Mouse (Mus musculus) spleen, adult 2 months (tissue): ENCODE results near the gene Cbr4. TPM values are rescaled to one million over a fixed set of nuclear protein-coding genes. Genes with fewer than 3 reads are reported as not detected.
A peak's percentile ranks its signal among the peaks of the same experiment; 100 is the strongest.

Experiments
- DNase-seq, 2 experiments: peaks; one replicate each; pipeline versions ENCODE4 v3.0.0 to v3.0.0-alpha.2; 2012 to 2021; ENCODE audit warnings: low spot score in 2 of 2, low read depth in 1 of 2
- H3K27ac ChIP-seq: fragments of 200-500 bp; 2 replicates; pipeline ENCODE4 v1.5.1; 2012; ENCODE audit warnings: low read length, inconsistent platforms; ENCODE audit not compliant: insufficient read depth
- H3K27me3 ChIP-seq: fragments of 200-500 bp; 2 replicates; pipeline ENCODE4 v1.6.1; 2012; ENCODE audit warnings: mild to moderate bottlenecking, moderate library complexity, low read length, inconsistent platforms; ENCODE audit not compliant: control insufficient read depth, insufficient read depth
- H3K36me3 ChIP-seq: fragments of 200-500 bp; 2 replicates; pipeline ENCODE4 v1.6.1; 2012; ENCODE audit warnings: mild to moderate bottlenecking, low read length, inconsistent platforms; ENCODE audit not compliant: control insufficient read depth, insufficient read depth
- H3K4me1 ChIP-seq: fragments of 200-500 bp; 2 replicates; pipeline ENCODE4 v1.6.1; 2011; ENCODE audit warnings: inconsistent platforms; ENCODE audit not compliant: control insufficient read depth, insufficient read depth, insufficient read length
- H3K4me3 ChIP-seq: fragments of 200-500 bp; 2 replicates; pipeline ENCODE4 v1.5.1; 2011; ENCODE audit warnings: mild to moderate bottlenecking, inconsistent platforms; ENCODE audit not compliant: insufficient read depth, insufficient read length; ENCODE audit errors: extremely low read depth
- CTCF ChIP-seq: fragments of 200-500 bp; IDR thresholded peaks from 2 replicates; pipeline ENCODE4 v1.5.1; 2011; ENCODE audit warnings: mild to moderate bottlenecking, inconsistent platforms; ENCODE audit not compliant: insufficient read depth, insufficient read length, insufficient replicate concordance; ENCODE audit errors: extremely low read depth
- POLR2A ChIP-seq: fragments of 200-500 bp; IDR thresholded peaks from 2 replicates; pipeline ENCODE4 v1.6.1; 2011; ENCODE audit warnings: low read depth, low read length, inconsistent platforms
- WGBS: fragments of 180-500 bp; shearing (Covaris S2); methylation state at CpG from one replicate; pipeline ENCODE4 v1.1.7; 2018; 5-methylcytosine and 5-hydroxymethylcytosine counted together
- polyA plus RNA-seq: library from polyadenylated mRNA; depleted of rRNA; stranded (reverse); fragments of >200 nt; gene quantifications from 2 replicates; pipeline ENCODE4 v1.2.3, GENCODE M21; 2012

The Cbr4 gene
- polyA plus RNA-seq, 1 experiment: 1.7 TPM

DNA sequence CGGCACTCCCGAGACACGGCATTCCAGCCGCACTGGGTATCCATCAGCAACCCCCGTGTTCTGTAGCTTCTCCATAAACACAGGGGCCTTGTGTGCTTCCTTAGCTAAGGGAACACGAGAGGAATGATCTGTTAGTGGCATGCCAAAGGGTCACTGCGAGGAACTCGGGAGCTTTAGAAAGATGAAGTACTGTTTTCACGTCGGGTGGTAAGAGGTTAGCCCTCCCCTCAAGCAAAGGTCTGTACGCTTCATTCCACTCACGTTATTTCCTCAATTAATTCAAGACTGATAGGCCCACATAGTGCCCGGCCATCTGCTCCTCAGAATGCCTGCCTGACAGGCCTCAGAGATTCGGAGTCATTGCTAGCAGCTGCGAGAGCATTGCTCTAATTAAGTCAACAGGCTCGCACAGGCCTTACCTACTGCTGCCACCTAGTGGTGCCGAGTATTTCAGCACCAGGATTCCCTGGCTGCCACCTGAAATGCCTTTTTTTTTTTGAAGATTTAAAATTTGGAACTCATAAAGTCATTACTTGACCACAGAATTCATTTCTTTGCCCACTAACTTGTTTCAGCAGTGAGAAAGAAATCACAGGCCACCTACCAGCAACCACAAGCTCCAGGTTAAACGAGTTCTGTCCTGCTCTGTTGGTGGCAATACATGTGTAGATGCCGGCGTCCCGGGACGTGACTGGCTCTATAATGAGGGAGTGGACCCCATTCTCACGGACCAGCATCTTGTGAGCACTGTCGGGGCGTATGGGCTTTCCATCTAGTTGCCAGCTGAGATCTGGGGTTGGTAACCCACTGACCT, 28.6 kb downstream of the Cbr4 start:
- H3K27me3 ChIP-seq: no peaks in the 10 kb centered on the region

GRCm38 (mm10) chr8:61516745-61517501, 29.4 kb downstream of the Cbr4 start:
- H3K27me3 ChIP-seq: no peaks in the 10 kb centered on the region
- DNase-seq: no peak
- TF ChIP-seq CTCF (no peak), POLR2A (no peak)
- 90% methylated on average over 8 of the region's 8 CpGs for WGBS
- H3K27ac ChIP-seq: no peak overlapping the region
- H3K36me3 ChIP-seq: no peaks in the 10 kb centered on the region
- H3K4me3 ChIP-seq: no peak overlapping the region
- no peaks in the 10 kb centered on the region for H3K4me1 ChIP-seq

More for the DNA sequence above, 28.6 kb downstream of the Cbr4 start:
- no peaks in the 10 kb centered on the region for H3K4me1 ChIP-seq
- no peaks in the 10 kb centered on the region for H3K36me3 ChIP-seq
- DNase-seq: peak; percentile 22 to 60
- H3K27ac ChIP-seq: no peak overlapping the region
- TF ChIP-seq CTCF: peak; percentile 87; the same call in 1 of the 2 replicates
- no peak for TF ChIP-seq POLR2A
- H3K4me3 ChIP-seq: no peak overlapping the region
- 66% methylated on average over 25 of the region's 25 CpGs for WGBS

DNA sequence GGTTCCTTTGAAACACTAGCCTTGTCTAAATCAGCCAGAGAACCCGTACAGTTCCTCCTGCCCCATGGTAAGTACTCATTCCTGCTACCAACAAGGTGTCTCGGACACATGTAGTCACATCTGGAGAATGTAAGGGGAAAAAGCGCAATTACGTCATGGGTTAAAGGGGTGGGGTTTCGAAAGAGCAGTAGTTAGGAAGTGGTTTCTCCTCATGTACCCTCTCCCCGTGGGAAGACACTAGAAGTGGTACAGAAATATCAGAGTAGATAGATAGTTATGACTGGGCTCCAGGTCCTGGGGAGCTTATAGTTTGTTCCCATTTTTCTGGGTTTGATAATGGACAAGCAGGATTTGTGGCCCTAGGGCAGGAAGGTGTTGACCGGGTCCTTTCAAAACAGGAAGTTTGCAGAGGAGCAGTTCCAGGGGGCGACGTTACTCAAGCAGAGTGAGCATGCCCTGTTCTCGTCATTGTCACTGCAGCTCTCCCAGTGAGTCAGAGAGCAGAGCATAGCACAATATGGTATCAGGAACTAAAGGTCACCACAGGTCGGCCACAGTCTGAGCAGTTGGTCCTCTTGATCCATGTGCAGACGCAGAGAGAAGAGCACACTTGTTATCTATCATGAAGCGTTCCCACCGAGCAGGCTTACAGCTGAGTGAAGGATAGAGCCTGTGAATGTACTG, 30.1 kb downstream of the Cbr4 start:
- no peak overlapping the region for H3K4me3 ChIP-seq

DNA sequence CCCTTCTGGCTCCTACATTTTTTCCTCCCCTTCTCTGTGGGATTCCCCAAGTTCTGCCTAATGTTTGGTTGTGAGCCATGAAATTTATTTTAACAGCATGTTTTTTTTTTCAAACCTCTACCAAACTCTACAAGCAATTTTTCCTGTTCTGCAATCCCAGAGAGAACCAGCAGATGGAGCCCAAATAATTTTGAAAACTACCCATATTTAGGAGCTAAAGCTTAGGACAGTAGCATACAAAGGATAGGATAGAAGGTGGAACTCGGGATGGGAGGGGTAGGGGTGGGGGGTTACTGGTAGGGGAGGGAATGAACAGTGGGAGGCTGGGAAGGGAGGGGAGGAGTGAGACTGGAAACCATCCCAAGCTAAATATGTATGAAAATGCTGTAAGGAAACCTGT, 34.6 kb downstream of the Cbr4 start:
- Histone ChIP-seq H3K27ac (no peak overlapping the region), H3K36me3 (no peaks in the 10 kb centered on the region), H3K4me3 (no peak overlapping the region), H3K4me1 (no peaks in the 10 kb centered on the region), H3K27me3 (no peaks in the 10 kb centered on the region)
- DNase-seq: peak in 1 of 2 experiments; percentile 8
- TF ChIP-seq POLR2A: no peak
- TF ChIP-seq CTCF: no peak
- WGBS: 3% methylated on average over 1 of the region's 1 CpGs

More for the DNA sequence above, 30.1 kb downstream of the Cbr4 start:
- no peak for TF ChIP-seq CTCF
- no peak for TF ChIP-seq POLR2A
- no peaks in the 10 kb centered on the region for H3K27me3 ChIP-seq
- whole genome bisulfite sequencing: 49% methylated on average over 14 of the region's 14 CpGs
- DNase-seq: no peak
- H3K36me3 ChIP-seq: no peaks in the 10 kb centered on the region
- no peak overlapping the region for H3K27ac ChIP-seq
- no peaks in the 10 kb centered on the region for H3K4me1 ChIP-seq

- Histone ChIP-seq H3K27ac (no peak overlapping the region), H3K4me1 (no peaks in the 10 kb centered on the region), H3K27me3 (no peaks in the 10 kb centered on the region), H3K4me3 (no peak overlapping the region), H3K36me3 (no peaks in the 10 kb centered on the region)
- TF ChIP-seq CTCF (no peak), POLR2A (no peak)
- WGBS: 89% methylated on average over 14 of the region's 14 CpGs
- DNase-seq: no peak
These were observed 39.5 kb downstream of the Cbr4 start for GRCm38 (mm10) chr8:61527037-61527436.

- WGBS: 91% methylated on average over 9 of the region's 9 CpGs
- H3K36me3 ChIP-seq: no peaks in the 10 kb centered on the region
- no peak for DNase-seq
- TF ChIP-seq CTCF (no peak), POLR2A (no peak)
- no peak overlapping the region for H3K27ac ChIP-seq
- no peaks in the 10 kb centered on the region for H3K4me1 ChIP-seq
- H3K27me3 ChIP-seq: no peaks in the 10 kb centered on the region
- H3K4me3 ChIP-seq: no peak overlapping the region
These were observed 40.7 kb downstream of the Cbr4 start for GRCm38 (mm10) chr8:61528197-61528596.
